Mouse (Mus musculus): ENCODE results near the gene Fbxo27.

DNA sequence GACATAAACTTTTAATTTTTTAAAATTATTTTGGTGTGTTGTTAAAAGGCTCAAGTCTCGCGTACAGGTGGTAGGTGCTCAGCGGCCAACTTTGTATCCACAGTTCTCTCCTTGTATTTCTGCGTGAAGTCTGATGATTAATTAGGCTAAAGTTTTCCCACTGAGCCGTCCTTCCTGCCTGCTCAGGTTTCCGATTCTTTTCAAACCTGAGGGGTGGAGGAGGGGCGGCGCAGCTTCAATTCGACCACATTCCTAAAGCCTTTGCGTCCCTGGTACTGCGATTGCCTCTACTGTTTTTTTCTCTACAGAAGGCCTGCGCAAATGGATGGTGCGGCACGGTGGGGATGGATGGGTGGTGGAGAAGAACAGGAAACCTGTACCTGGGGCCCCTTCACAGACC is 1.8 kb downstream of the Fbxo27 start:
- TF ChIP-seq POLR2AphosphoS2 (IDR thresholded peaks at IDR 0.05; ENCODE audit: insufficient read length, low read depth) (no peak), POLR2A (IDR thresholded peaks at IDR 0.05; ENCODE audit: insufficient read length, low read depth) (no peak), E2F4 (IDR thresholded peaks at IDR 0.05; ENCODE audit: insufficient read depth) (no peak), MYOD1 (IDR thresholded peaks at IDR 0.05; ENCODE audit: control insufficient read depth in 1 of 3, insufficient read length in 2 of 3, low read depth in 2 of 3) (no peak), USF1 (IDR thresholded peaks at IDR 0.05; ENCODE audit: low read depth) (no peak), MYOG (IDR thresholded peaks at IDR 0.05; ENCODE audit: control insufficient read depth in 1 of 3, insufficient read depth in 1 of 3, insufficient read length in 2 of 3, low read depth in 2 of 3) (no peak), MAX (IDR thresholded peaks at IDR 0.05; ENCODE audit: low read depth) (no peak), TCF12 (IDR thresholded peaks at IDR 0.05; ENCODE audit: insufficient read depth, poor library complexity, severe bottlenecking) (no peak), REST (IDR thresholded peaks at IDR 0.05; ENCODE audit: insufficient read depth, insufficient read length) (no peak)
